Mouse (Mus musculus): ENCODE data around the gene Efhc1. TPM values are rescaled to one million over a fixed set of nuclear protein-coding genes. Genes with fewer than 3 reads are reported as not detected.
"Not testable (repeated sequence)": the region's sequence is repeated elsewhere in the genome, so short reads cannot be mapped to it uniquely, and the experiment has no call there.

Gene Efhc1
- polyA plus RNA-seq, 1 experiment from 2014 or later = 6.1 TPM

- CTCF ChIA-PET = interaction anchor here (1.0 to 1.3 kb wide), 3 partner anchors 8 to 131 kb away, joined by 3 to 4 read pairs (median 3); no protein-coding TSS in a partner anchor
Measured at GRCm38 (mm10) chr1:20922612-20923399, 28.6 kb upstream of the Efhc1 start.

GRCm38 (mm10) chr1:20925324-20925723, 26.1 kb upstream of the Efhc1 start:
- TF ChIP-seq CTCF (IDR thresholded peaks at IDR 0.05) = peak; percentile 30
- POLR2A ChIA-PET = not testable (repeated sequence)

More at GRCm38 (mm10) chr1:20922612-20923399, 28.6 kb upstream of the Efhc1 start:
- no peaks in the 10 kb centered on the region for H3K27me3 ChIP-seq
- ATAC-seq (peak; percentile 74), DNase-seq (ENCODE audit: low read depth, low spot score) (no peak)
- in situ Hi-C loops (cut with MboI; ENCODE audit: low pct_unique_long_range_greater_than_20kb) = no loop called here
- TF ChIP-seq CTCF (IDR thresholded peaks at IDR 0.05) = no peak
- POLR2A ChIA-PET = no interaction called here

GRCm38 (mm10) chr1:20925926-20926325, 25.5 kb upstream of the Efhc1 start:
- no peak for ATAC-seq
- ChIA-PET POLR2A (no interaction called here), CTCF (interaction anchor here (1.1 to 1.4 kb wide), 5 partner anchors 11 to 240 kb away, joined by 3 to 5 read pairs (median 4); no protein-coding TSS in a partner anchor)
- no peak for TF ChIP-seq CTCF (IDR thresholded peaks at IDR 0.05)
- DNase-seq (ENCODE audit: low read depth, low spot score) = no peak
- H3K27me3 ChIP-seq = no peaks in the 10 kb centered on the region
- in situ Hi-C loops (cut with MboI; ENCODE audit: low pct_unique_long_range_greater_than_20kb) = no loop called here

More at GRCm38 (mm10) chr1:20925324-20925723, 26.1 kb upstream of the Efhc1 start:
- ATAC-seq; DNase-seq (ENCODE audit: low read depth, low spot score); H3K27me3 ChIP-seq; in situ Hi-C loops (cut with MboI; ENCODE audit: low pct_unique_long_range_greater_than_20kb): not testable (repeated sequence)
- CTCF ChIA-PET = interaction anchor here (0.8 to 1.4 kb wide), 7 partner anchors 9 to 240 kb away, joined by 3 to 5 read pairs (median 4); no protein-coding TSS in a partner anchor

DNA sequence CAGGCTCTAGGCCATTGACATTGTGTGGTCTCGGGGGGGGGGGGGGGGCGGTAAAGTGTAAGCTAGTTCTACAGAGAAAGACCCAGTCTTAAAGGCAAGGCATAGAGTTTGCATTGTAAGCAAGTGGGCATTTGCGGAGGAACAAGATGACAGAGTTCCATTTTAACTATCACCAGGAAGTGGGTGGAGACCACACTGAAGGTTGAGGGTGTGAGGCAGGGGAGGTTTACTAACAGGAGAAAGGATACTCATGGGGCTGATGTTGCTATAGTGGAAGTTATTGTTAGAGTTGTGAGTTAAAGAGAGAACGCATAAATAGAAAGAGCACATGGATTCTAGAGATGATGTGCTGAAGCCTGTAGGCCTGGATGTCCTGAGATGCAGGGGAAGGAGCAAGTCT, 25.1 kb upstream of the Efhc1 start:
- ATAC-seq = no peak
- TF ChIP-seq CTCF (IDR thresholded peaks at IDR 0.05) = no peak
- POLR2A ChIA-PET = no interaction called here
- DNase-seq (ENCODE audit: low read depth, low spot score) = no peak
- no peaks in the 10 kb centered on the region for H3K27me3 ChIP-seq
- in situ Hi-C loops (cut with MboI; ENCODE audit: low pct_unique_long_range_greater_than_20kb) = no loop called here
- CTCF ChIA-PET = interaction anchor here (1.1 to 1.3 kb wide), 3 partner anchors 13 to 239 kb away, joined by 4 to 5 read pairs (median 4); no protein-coding TSS in a partner anchor

GRCm38 (mm10) chr1:20928487-20928886, 22.9 kb upstream of the Efhc1 start:
- DNase-seq (ENCODE audit: low read depth, low spot score) (no peak), ATAC-seq (no peak)
- in situ Hi-C loops (cut with MboI; ENCODE audit: low pct_unique_long_range_greater_than_20kb) = no loop called here
- POLR2A ChIA-PET = no interaction called here
- CTCF ChIA-PET = no interaction called here
- no peaks in the 10 kb centered on the region for H3K27me3 ChIP-seq
- TF ChIP-seq CTCF (IDR thresholded peaks at IDR 0.05) = no peak

- DNase-seq (ENCODE audit: low read depth, low spot score) (no peak), ATAC-seq (peak; percentile 96)
- peak; percentile 78 for TF ChIP-seq CTCF (IDR thresholded peaks at IDR 0.05)
- ChIA-PET POLR2A (interaction anchor here (0.6 kb wide), 1 partner anchor 37 kb away, joined by 3 read pairs; no protein-coding TSS in a partner anchor), CTCF (interaction anchor here (1.1 to 2.0 kb wide), 5 partner anchors 9 to 233 kb away, joined by 3 to 5 read pairs (median 3); no protein-coding TSS in a partner anchor)
- in situ Hi-C loops (cut with MboI; ENCODE audit: low pct_unique_long_range_greater_than_20kb) = loop anchor here (10.0 kb wide), 2 partner anchors 171 to 331 kb away; no protein-coding TSS in a partner anchor
- H3K27me3 ChIP-seq = no peaks in the 10 kb centered on the region
Measured at GRCm38 (mm10) chr1:20933457-20933856, 18.0 kb upstream of the Efhc1 start.

DNA sequence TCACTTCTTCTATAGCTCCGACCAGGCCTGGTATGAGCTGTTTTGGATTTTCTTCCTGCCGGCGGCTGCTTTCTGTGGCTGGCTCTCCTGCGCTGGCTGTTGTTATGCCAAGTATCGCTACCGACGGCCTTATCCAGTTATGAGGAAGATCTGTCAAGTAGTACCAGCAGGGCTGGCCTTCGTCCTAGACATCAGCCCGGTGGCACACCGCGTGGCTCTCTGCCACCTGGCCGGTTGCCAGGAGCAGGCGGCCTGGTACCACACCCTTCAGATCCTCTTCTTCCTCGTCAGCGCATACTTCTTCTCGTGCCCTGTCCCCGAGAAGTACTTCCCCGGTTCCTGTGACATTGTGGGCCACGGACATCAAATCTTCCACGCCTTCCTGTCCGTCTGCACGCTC, 16.3 kb upstream of the Efhc1 start:
- ChIA-PET POLR2A (no interaction called here), CTCF (interaction anchor here (1.0 kb wide), 1 partner anchor 166 kb away, joined by 5 read pairs; no protein-coding TSS in a partner anchor)
- no peak for TF ChIP-seq CTCF (IDR thresholded peaks at IDR 0.05)
- no peaks in the 10 kb centered on the region for H3K27me3 ChIP-seq
- in situ Hi-C loops (cut with MboI; ENCODE audit: low pct_unique_long_range_greater_than_20kb) = loop anchor here (5.0 to 10.0 kb wide), 3 partner anchors 170 to 330 kb away; no protein-coding TSS in a partner anchor
- DNase-seq (ENCODE audit: low read depth, low spot score) = no peak
- no peak for ATAC-seq

GRCm38 (mm10) chr1:20939046-20939445, 12.4 kb upstream of the Efhc1 start:
- ATAC-seq (peak; percentile 74), DNase-seq (ENCODE audit: low read depth, low spot score) (no peak)
- CTCF ChIA-PET = interaction anchor here (0.8 to 2.6 kb wide), 16 partner anchors 9 to 227 kb away, joined by 3 to 29 read pairs (median 4); partner anchors contain the start of gene Paqr8
- H3K27me3 ChIP-seq = no peaks in the 10 kb centered on the region
- POLR2A ChIA-PET = interaction anchor here (0.7 to 1.4 kb wide), 2 partner anchors 11 to 137 kb away, joined by 3 to 6 read pairs; no protein-coding TSS in a partner anchor
- in situ Hi-C loops (cut with MboI; ENCODE audit: low pct_unique_long_range_greater_than_20kb) = loop anchor here (5.0 to 10.0 kb wide), 3 partner anchors 166 to 326 kb away; no protein-coding TSS in a partner anchor
- peak; percentile 73 for TF ChIP-seq CTCF (IDR thresholded peaks at IDR 0.05)

DNA sequence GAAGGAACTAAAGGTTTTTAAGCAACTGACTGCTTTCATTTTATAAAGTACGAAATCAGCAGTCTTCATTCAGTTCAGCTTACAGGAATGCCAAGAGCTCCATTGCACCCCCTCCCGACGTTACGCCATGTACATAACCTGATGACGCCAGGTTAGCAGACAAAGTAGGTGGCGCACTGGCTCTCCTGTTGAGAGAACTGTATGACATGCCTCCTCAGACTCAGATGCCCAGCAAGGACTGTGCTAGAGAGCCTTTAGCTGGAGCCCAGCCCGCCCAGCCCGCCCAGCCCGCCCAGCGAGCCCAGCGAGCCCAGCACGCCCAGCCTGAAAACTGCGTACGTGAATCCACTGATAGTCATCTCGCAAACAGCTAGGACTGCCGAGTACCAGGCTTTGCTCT, 11.3 kb upstream of the Efhc1 start:
- H3K27me3 ChIP-seq = no peaks in the 10 kb centered on the region
- in situ Hi-C loops (cut with MboI; ENCODE audit: low pct_unique_long_range_greater_than_20kb) = no loop called here
- no peak for DNase-seq (ENCODE audit: low read depth, low spot score)
- no peak for TF ChIP-seq CTCF (IDR thresholded peaks at IDR 0.05)
- ChIA-PET POLR2A (interaction anchor here (1.4 kb wide), 1 partner anchor 10 kb away, joined by 6 read pairs; no protein-coding TSS in a partner anchor), CTCF (interaction anchor here (0.8 to 2.6 kb wide), 13 partner anchors 8 to 278 kb away, joined by 3 to 29 read pairs (median 6); partner anchors contain the start of gene Tmem14a)
- ATAC-seq = no peak

GRCm38 (mm10) chr1:20941322-20941721, 10.1 kb upstream of the Efhc1 start:
- H3K27me3 ChIP-seq = no peaks in the 10 kb centered on the region
- POLR2A ChIA-PET = no interaction called here
- in situ Hi-C loops (cut with MboI; ENCODE audit: low pct_unique_long_range_greater_than_20kb) = no loop called here
- ATAC-seq (no peak), DNase-seq (ENCODE audit: low read depth, low spot score) (no peak)
- CTCF ChIA-PET = interaction anchor here (0.7 to 2.3 kb wide), 6 partner anchors 115 to 277 kb away, joined by 3 to 7 read pairs (median 3); partner anchors contain the start of gene Tmem14a
- no peak for TF ChIP-seq CTCF (IDR thresholded peaks at IDR 0.05)

All from Patski (cell line).